Mouse (Mus musculus): ENCODE results near the gene BC061212.
"Not testable (repeated sequence)": the region's sequence is repeated elsewhere in the genome, so short reads cannot be mapped to it uniquely, and the experiment has no call there.

The BC061212 gene

GRCm38 (mm10) chr5:94070445-94070844, at the start of gene BC061212:
Gene BC061212, minus strand, starts transcription at chr5:94070545.
- DNase-seq (ENCODE audit: low read depth): not testable (repeated sequence)

GRCm38 (mm10) chr5:94076085-94076484, 5.7 kb upstream of the BC061212 start, which contains the start of gene Gm6351:
Gene Gm6351, plus strand, starts transcription at chr5:94076385.
- not testable (repeated sequence) for DNase-seq (ENCODE audit: low read depth)

All from naive thymus-derived CD4-positive, alpha-beta T cell, adult 2 months (primary cell).